Mouse (Mus musculus): ENCODE measurements at regions not wholly inside any gene's neighbourhood (a gene's known extent, or its start where the extent isn't known, plus 50 kb on each side); places are given as distances from the start of the nearest gene placed in this dataset.

DNA sequence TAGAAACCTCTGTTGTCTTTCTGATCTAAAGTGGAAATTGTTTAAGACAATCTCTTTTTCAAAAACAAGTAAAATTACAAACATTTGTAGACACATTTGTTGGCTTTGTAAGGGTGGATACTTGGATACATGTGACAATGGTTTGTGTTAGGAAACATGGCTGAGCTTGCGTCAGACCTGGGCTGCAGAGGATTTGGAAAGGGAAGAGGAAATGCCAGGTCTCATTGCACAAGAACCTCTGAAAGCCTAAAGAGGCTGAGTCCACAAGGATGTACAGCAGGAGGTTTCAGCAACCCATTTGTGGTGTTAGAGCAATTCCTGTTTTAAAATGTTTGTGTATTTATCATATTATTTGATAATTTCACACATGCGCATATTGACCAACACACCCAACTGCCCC lies 235.3 kb upstream of the Irx2 start:
- WGBS: 94% methylated on average over 2 of the region's 2 CpGs
- Histone ChIP-seq H3K4me2 (no peak overlapping the region), H3K27me3 (no peaks in the 10 kb centered on the region), H3K4me1 (no peaks in the 10 kb centered on the region), H3K9me3 (replicated peaks) (no peaks in the 10 kb centered on the region), H3K36me3 (ENCODE audit: poor library complexity, severe bottlenecking) (no peaks in the 10 kb centered on the region), H3K4me3 (no peak overlapping the region), H3K27ac (no peak overlapping the region), H3K9ac (no peak overlapping the region)
- ATAC-seq: no peak

DNA sequence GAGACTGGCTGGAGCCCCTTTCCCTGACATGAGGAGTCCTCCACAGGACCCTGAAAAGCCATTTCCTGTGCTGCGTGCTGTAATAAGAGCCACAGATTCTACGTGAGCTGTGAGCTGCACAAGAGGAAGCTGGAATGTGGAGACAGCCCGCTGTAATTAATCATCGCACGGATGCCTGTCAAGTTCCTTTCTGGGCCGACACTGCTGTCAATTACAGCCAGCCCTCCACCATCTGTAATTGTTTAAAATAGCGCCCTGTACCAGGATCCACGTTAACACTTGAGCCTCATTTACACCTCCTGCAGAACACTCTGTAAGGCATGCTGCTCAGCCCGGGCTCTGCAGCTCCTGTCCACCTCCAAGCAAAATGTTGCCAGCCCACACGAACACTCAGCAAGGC lies 227.9 kb upstream of the Irx2 start:
- H3K4me2 ChIP-seq: peak overlapping the region; percentile 33; the same call in 1 of the 2 replicates
- H3K4me3 ChIP-seq: no peak overlapping the region
- H3K36me3 ChIP-seq (ENCODE audit: poor library complexity, severe bottlenecking): no peaks in the 10 kb centered on the region
- no peak overlapping the region for H3K27ac ChIP-seq
- H3K9ac ChIP-seq: no peak overlapping the region
- H3K4me1 ChIP-seq: peaks cover 13% of the 10 kb centered on the region; the same call in 1 of the 2 replicates
- 0 out of 2 replicates have a peak, but pooled peaks cover 9% of the 10 kb centered on the region for H3K27me3 ChIP-seq
- WGBS: 27% methylated on average over 10 of the region's 10 CpGs
- ATAC-seq: peak; percentile 70
- no peaks in the 10 kb centered on the region for H3K9me3 ChIP-seq (replicated peaks)

DNA sequence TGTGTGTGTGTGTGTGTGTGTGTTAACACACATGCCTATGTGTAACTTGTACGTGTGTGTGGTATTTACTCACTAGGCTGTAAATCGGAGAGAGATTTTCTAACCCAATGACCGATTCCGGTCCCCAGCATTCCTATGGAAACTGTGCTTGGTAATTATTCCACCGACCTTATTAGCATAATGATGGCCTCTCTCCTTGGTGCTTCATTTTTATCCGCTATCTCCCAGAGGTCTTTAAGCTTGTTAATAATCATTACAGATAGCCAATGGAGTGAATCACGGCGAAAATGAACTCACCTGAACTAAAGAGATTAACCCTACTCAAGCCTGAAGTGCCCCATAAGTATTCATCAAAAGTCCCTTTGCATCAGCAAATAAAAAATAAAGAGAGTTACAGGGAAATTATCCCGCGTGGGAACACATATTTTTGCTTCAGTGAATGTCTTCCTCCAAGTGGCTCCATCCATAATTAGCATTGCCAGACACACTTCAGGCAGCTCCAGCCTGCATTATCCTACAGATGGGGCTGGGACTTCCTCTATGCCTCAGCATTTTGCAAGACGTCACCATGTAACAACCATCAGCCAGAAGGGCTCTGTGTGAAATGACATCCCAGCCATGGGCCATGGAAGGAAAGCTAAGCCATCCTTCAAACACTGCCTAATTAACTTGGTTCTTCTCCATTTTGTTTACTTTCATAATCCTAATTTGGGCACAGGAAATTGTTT lies 219.2 kb upstream of the Irx2 start:
- no peaks in the 10 kb centered on the region for H3K9me3 ChIP-seq (replicated peaks)
- no peak overlapping the region for H3K4me2 ChIP-seq
- no peak overlapping the region for H3K4me3 ChIP-seq
- no peaks in the 10 kb centered on the region for H3K27me3 ChIP-seq
- no peaks in the 10 kb centered on the region for H3K36me3 ChIP-seq (ENCODE audit: poor library complexity, severe bottlenecking)
- ATAC-seq: no peak
- no peak overlapping the region for H3K9ac ChIP-seq
- no peaks in the 10 kb centered on the region for H3K4me1 ChIP-seq
- 69% methylated on average over 11 of the region's 11 CpGs for WGBS
- no peak overlapping the region for H3K27ac ChIP-seq

DNA sequence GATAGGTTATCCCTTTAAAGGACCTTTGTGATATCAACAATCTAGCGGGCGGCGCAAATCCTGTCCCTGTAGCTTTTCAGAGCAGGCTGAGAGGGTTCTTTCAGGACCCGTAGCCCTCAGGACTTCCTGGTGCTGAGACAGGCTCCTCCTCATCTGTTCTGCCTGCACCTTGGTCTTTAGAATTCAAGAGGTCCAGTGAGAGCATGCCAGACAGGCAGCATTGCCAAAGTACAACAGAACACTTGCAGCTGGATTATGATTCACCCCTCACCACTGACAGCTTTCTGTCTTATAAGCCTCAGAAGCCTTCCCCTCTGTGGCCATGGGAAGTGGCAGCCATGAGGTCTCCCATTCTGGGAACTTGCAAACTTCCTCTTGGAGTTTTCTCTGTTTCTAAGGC lies 216.0 kb upstream of the Irx2 start:
- Histone ChIP-seq H3K9me3 (replicated peaks) (no peaks in the 10 kb centered on the region), H3K4me2 (no peak overlapping the region), H3K9ac (no peak overlapping the region), H3K36me3 (ENCODE audit: poor library complexity, severe bottlenecking) (no peaks in the 10 kb centered on the region), H3K27me3 (no peaks in the 10 kb centered on the region), H3K4me3 (no peak overlapping the region), H3K27ac (no peak overlapping the region), H3K4me1 (no peaks in the 10 kb centered on the region)
- no peak for ATAC-seq
- 94% methylated on average over 4 of the region's 4 CpGs for WGBS

DNA sequence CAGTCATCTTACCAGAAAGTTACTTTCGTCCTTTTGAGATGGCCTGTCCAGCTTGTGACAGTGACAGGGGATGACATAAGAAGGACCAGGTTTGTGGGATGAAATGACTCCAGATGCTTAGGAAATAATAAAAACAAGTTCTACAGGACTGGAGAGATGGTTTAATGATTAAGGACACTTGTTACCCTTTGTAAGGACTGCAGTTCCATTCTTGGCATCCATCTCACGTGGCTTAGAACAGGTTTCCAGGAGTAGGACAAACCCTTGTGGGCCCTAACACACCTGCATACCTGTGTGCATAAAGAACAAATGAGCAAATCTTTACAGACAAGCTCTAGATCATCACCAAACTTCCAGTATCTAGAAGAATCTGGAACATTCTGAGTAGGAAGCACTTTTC lies 211.6 kb upstream of the Irx2 start:
- Histone ChIP-seq H3K9me3 (replicated peaks) (no peaks in the 10 kb centered on the region), H3K27me3 (no peaks in the 10 kb centered on the region), H3K4me3 (no peak overlapping the region), H3K36me3 (ENCODE audit: poor library complexity, severe bottlenecking) (no peaks in the 10 kb centered on the region), H3K27ac (no peak overlapping the region), H3K4me2 (no peak overlapping the region), H3K9ac (no peak overlapping the region), H3K4me1 (no peaks in the 10 kb centered on the region)
- WGBS: 72% methylated on average over 2 of the region's 2 CpGs
- ATAC-seq: no peak

DNA sequence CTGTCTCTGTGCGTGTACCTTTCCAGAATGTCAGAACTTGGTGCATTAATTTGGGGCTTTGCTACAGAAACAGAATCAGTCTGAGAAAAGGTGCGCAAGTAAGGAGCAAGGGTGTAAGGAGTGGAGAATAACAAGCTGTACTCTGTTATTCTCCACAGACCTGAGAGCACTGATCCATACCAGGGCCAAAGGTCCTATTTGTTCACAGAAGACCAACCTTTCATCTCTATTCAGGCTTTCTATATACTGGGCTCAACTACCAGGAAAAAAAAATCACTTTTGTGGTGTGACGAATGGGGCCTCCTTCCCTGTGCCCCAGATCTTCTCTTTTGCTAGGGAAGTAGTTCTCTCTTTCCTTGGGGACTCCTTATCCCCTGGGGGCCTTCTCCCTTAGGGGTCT lies 210.8 kb upstream of the Irx2 start:
- H3K27ac ChIP-seq: no peak overlapping the region
- no peak overlapping the region for H3K9ac ChIP-seq
- ATAC-seq: no peak
- 87% methylated on average over 3 of the region's 3 CpGs for WGBS
- no peaks in the 10 kb centered on the region for H3K4me1 ChIP-seq
- H3K36me3 ChIP-seq (ENCODE audit: poor library complexity, severe bottlenecking): no peaks in the 10 kb centered on the region
- H3K27me3 ChIP-seq: no peaks in the 10 kb centered on the region
- no peak overlapping the region for H3K4me2 ChIP-seq
- H3K9me3 ChIP-seq (replicated peaks): no peaks in the 10 kb centered on the region
- no peak overlapping the region for H3K4me3 ChIP-seq

DNA sequence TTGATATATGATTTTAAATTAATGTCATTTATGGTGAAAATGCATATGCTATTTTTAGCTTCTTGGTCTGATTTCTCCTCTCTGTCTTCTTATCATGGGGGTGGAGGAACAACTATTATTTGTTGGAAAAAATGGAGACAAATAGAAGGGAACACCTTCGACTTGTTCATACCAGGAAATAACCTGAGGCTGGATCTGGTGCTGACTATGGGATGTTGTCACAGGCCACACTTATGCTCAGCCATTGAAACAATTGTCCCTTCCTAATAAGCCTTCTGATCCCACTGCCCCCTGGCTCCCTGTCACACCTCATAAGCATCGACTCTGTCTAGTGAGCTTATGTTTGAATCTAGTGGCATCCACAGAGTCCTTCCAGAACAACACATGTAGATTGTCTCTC lies 210.3 kb upstream of the Irx2 start:
- H3K9me3 ChIP-seq (replicated peaks): no peaks in the 10 kb centered on the region
- no peak overlapping the region for H3K4me2 ChIP-seq
- WGBS: 80% methylated on average over 2 of the region's 2 CpGs
- no peaks in the 10 kb centered on the region for H3K27me3 ChIP-seq
- no peak overlapping the region for H3K9ac ChIP-seq
- no peaks in the 10 kb centered on the region for H3K4me1 ChIP-seq
- H3K4me3 ChIP-seq: no peak overlapping the region
- H3K27ac ChIP-seq: no peak overlapping the region
- no peaks in the 10 kb centered on the region for H3K36me3 ChIP-seq (ENCODE audit: poor library complexity, severe bottlenecking)
- ATAC-seq: no peak

DNA sequence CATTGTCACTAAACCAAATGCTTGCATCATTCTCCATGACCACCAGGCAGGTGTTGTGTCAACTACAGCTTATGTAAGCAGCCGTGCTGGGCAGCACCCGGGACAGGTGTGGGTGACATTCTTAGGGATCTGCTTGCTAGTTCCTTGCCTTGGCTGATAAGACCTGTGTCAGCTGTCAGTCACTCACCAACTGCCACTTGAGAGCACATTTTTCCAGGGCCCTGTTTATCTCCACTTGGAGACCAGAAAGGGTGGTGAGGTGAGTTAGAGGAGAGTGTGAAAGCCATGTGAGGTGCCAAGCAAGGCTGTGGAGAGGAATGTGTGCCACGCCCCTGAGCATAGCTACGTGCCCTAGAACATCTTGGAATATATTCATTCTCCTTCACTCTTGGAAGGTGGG lies 209.1 kb upstream of the Irx2 start:
- Histone ChIP-seq H3K4me1 (no peaks in the 10 kb centered on the region), H3K4me2 (no peak overlapping the region), H3K36me3 (ENCODE audit: poor library complexity, severe bottlenecking) (no peaks in the 10 kb centered on the region), H3K9me3 (replicated peaks) (no peaks in the 10 kb centered on the region), H3K27me3 (no peaks in the 10 kb centered on the region), H3K9ac (no peak overlapping the region), H3K27ac (no peak overlapping the region), H3K4me3 (no peak overlapping the region)
- WGBS: 87% methylated on average over 4 of the region's 4 CpGs
- ATAC-seq: no peak

DNA sequence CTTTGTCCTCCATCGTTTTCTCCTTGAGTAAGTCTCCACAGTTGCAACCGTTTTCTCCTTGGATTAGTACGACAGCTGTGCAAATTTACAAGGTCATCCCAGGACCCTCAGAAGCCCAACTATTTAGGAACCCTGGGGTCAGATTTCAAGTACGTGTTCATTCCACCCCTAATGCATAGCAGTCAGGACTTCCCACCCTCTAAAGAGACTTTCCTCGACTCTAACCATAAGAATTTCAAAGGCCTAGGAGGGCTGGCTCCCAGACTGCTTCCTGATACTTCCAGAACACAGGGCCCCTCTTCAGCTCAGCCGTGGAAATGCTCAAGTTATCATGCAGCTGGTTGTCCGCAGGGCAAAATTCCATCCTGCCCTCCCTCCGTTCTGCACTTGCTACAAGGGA lies 202.7 kb upstream of the Irx2 start:
- no peak overlapping the region for H3K4me3 ChIP-seq
- no peaks in the 10 kb centered on the region for H3K36me3 ChIP-seq (ENCODE audit: poor library complexity, severe bottlenecking)
- no peak overlapping the region for H3K27ac ChIP-seq
- H3K4me2 ChIP-seq: no peak overlapping the region
- no peaks in the 10 kb centered on the region for H3K9me3 ChIP-seq (replicated peaks)
- 68% methylated on average over 8 of the region's 8 CpGs for WGBS
- no peaks in the 10 kb centered on the region for H3K4me1 ChIP-seq
- no peak for ATAC-seq
- no peaks in the 10 kb centered on the region for H3K27me3 ChIP-seq
- no peak overlapping the region for H3K9ac ChIP-seq

DNA sequence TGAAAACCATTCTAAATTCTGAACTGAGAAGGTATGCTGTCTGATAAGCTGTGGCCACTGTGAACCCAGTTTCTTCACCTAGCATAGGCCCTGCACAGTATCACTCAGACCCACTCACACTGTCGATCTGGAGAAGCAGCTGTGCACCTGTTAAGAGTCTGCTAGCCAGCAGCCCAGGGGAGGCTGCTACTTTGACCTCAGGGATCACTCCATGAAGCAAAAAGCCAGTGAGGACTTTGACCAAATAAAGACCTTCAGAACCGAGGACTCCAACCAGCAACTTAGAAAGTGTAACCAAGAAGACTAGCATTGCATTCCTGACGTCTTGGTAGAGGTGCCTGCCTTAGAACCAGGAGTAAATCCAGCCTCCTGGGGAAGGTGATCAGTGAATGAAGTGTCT lies 183.3 kb upstream of the Irx2 start:
- no peak overlapping the region for H3K27ac ChIP-seq
- 72% methylated on average over 3 of the region's 3 CpGs for WGBS
- H3K4me2 ChIP-seq: no peak overlapping the region
- ATAC-seq: no peak
- H3K4me3 ChIP-seq: no peak overlapping the region
- no peaks in the 10 kb centered on the region for H3K9me3 ChIP-seq (replicated peaks)
- H3K9ac ChIP-seq: no peak overlapping the region
- no peaks in the 10 kb centered on the region for H3K4me1 ChIP-seq
- no peaks in the 10 kb centered on the region for H3K27me3 ChIP-seq
- no peaks in the 10 kb centered on the region for H3K36me3 ChIP-seq (ENCODE audit: poor library complexity, severe bottlenecking)

DNA sequence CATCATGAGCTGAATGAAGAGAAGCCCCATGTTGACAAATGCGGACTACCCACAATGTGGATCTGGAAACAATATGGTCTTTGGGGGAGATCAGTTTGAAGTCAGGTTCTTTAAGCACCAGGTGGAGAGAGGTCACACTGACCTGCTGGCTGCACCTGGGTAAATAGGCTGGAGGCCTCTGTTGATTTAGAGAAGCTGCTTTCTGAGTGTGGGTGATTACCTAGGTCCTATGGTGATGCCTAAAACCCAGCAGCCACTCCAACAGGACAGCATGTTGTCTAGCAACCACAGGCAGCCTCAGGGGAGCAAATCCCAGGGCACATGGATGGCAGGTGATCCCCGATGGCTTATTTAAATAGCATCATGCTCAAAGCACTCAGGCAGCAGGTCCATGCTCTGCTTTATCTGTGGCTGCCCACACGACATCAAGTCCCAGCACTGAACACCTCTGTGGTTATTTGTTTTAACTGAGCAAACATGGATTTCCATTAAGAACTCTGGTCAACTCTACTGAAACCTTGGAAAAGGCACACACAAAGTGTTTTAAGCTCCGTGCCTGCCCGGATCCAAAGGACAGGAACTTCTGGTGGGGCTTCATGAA lies 180.1 kb upstream of the Irx2 start:
- H3K4me2 ChIP-seq: no peak overlapping the region
- H3K27ac ChIP-seq: no peak overlapping the region
- H3K27me3 ChIP-seq: no peaks in the 10 kb centered on the region
- H3K4me3 ChIP-seq: no peak overlapping the region
- no peak for ATAC-seq
- 88% methylated on average over 5 of the region's 5 CpGs for WGBS
- no peaks in the 10 kb centered on the region for H3K4me1 ChIP-seq
- no peaks in the 10 kb centered on the region for H3K36me3 ChIP-seq (ENCODE audit: poor library complexity, severe bottlenecking)
- H3K9me3 ChIP-seq (replicated peaks): no peaks in the 10 kb centered on the region
- H3K9ac ChIP-seq: no peak overlapping the region

DNA sequence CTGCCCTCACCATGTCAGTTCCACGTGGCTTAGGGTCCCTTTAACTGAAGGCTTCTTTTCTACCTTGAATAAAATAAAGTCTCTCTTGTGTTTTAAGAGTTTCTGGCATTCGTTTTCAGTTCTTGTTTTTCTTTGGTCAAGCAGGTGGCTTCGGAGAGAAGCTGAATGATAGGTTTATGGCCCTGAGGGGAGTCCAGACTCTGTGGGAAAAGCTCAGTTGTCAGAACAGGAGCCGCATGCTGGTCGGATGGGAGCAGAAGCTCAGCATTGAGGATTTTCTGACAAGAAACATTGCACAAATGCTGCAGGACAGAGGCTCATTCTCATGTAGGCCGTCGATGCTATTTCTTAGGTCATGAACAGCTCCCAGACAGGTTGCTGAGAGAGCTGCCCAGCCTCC lies 133.3 kb upstream of the Irx2 start:
- H3K27me3 ChIP-seq: no peaks in the 10 kb centered on the region
- no peaks in the 10 kb centered on the region for H3K36me3 ChIP-seq (ENCODE audit: poor library complexity, severe bottlenecking)
- no peak overlapping the region for H3K9ac ChIP-seq
- no peak for ATAC-seq
- H3K4me2 ChIP-seq: no peak overlapping the region
- H3K4me1 ChIP-seq: peaks cover 14% of the 10 kb centered on the region; the same call in 1 of the 2 replicates
- no peak overlapping the region for H3K27ac ChIP-seq
- peaks cover 5% of the 10 kb centered on the region; the same call in 1 of the 2 replicates for H3K9me3 ChIP-seq (replicated peaks)
- WGBS: 85% methylated on average over 7 of the region's 7 CpGs
- H3K4me3 ChIP-seq: no peak overlapping the region

DNA sequence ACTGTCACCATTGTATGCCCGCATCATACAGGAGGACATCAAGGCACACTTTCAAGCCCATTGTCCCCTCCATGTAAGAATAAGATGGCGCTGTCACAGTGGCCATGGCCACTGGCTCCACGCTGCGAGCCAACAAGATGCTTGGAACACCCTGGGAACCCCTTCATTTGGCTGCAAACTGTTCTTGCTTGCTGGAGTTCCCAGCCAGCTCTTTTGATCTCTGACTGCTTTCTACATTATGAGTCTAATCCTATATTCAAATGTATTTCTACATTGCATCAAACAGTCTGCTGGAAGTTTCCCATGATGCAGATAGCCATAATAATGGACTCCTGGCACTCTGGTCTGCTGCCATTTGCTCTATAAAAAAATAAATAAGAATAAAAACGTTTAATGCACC lies 131.6 kb upstream of the Irx2 start:
- no peaks in the 10 kb centered on the region; the same call in 1 of the 2 replicates for H3K9me3 ChIP-seq (replicated peaks)
- ATAC-seq: no peak
- WGBS: 59% methylated on average over 5 of the region's 5 CpGs
- no peaks in the 10 kb centered on the region for H3K36me3 ChIP-seq (ENCODE audit: poor library complexity, severe bottlenecking)
- peaks cover 14% of the 10 kb centered on the region; the same call in 1 of the 2 replicates for H3K4me1 ChIP-seq
- no peak overlapping the region for H3K9ac ChIP-seq
- H3K27ac ChIP-seq: no peak overlapping the region
- no peak overlapping the region for H3K4me2 ChIP-seq
- H3K27me3 ChIP-seq: no peaks in the 10 kb centered on the region
- no peak overlapping the region for H3K4me3 ChIP-seq

All from forebrain, embryonic 13.5 days (tissue).